Mouse (Mus musculus): ENCODE data around the gene Adamts17.

DNA sequence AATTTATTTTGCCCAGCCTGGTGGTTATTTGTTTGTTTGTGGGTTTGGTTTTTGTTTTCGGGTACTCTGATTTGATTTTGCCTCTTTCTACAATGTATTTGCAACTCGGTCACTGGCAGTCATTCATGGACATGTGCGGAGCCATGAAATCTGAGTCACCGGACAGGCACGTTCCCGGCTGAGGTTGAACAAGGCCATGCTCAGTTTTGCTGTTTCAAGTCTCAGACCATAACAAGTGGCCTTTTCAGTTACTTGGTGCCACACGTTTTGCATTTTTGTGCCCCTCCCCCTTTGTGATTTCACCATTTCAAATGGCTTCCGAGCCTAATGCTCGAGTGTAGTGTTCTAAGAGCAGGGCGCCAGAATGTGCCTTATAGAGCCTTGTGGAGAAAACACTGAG, 123.2 kb downstream of the Adamts17 start:
- TF ChIP-seq POLR2A (IDR thresholded peaks at IDR 0.05; ENCODE audit: control insufficient read depth, low read depth, low read length) = no peak
- TF ChIP-seq CTCF (IDR thresholded peaks at IDR 0.05; ENCODE audit: control insufficient read depth, insufficient read depth, insufficient replicate concordance, low read depth, low read length) = no peak
